Comparison of ENCODE assay signal across 8 mouse cellular contexts in genomic region chr4:24898636-24899035, GRCm38 (mm10). TPM values are rescaled to one million over a fixed set of nuclear protein-coding genes. Genes with fewer than 3 reads are reported as not detected.
A peak's percentile ranks its signal among the peaks of the same experiment; 100 is the strongest.
DNase-seq lines count a peak whose midpoint lies in the region; ATAC-seq and TF ChIP-seq lines count a peak whose summit lies in the region.

No protein-coding gene starts in this region.

- no peak for TF ChIP-seq RAD21 in CH12.LX (IDR thresholded peaks at IDR 0.05; ENCODE audit: low read depth, low read length)

- no peak for DNase-seq in heart, embryonic 10.5 days (ENCODE audit: low spot score)
- DNase-seq in heart, adult 11 months, result no peak
- DNase-seq in CH12.LX (ENCODE audit: extremely low read depth), result peak; percentile 5
- no peak for DNase-seq in forebrain, embryonic 10.5 days (ENCODE audit: extremely low spot score, low spot score)
- DNase-seq in kidney, postnatal 36 days, result peak; percentile 11 to 24
- DNase-seq in layer of hippocampus, adult 11-12 months (ENCODE audit: low spot score), result no peak
- DNase-seq in urinary bladder, postnatal 25 days (ENCODE audit: low spot score), result no peak

- H3K36me3 ChIP-seq in heart, embryonic 10.5 days, result peaks cover 32% of the 10 kb centered on the region
- peaks cover 7 to 26% of the 10 kb centered on the region in 2 experiments for H3K36me3 ChIP-seq in CH12.LX (replicated peaks in 1 of 2; ENCODE audit: control insufficient read depth in 1 of 2, insufficient read depth in 1 of 2, low read length in 1 of 2)
- peaks cover 35% of the 10 kb centered on the region for H3K36me3 ChIP-seq in forebrain, embryonic 10.5 days (replicated peaks)
- peaks cover 6% of the 10 kb centered on the region; the same call in 1 of the 2 replicates for H3K36me3 ChIP-seq in neural tube, embryonic 14.5 days (ENCODE audit: control insufficient read depth, insufficient read depth, low read length)

- peak; percentile 35; the same call in 1 of the 2 replicates for ATAC-seq in neural tube, embryonic 14.5 days (ENCODE audit: low read depth)

- H3K4me2 ChIP-seq in CH12.LX (ENCODE audit: insufficient read depth, low read depth, poor library complexity, severe bottlenecking), result peak overlapping the region; percentile 99
- peak overlapping the region; percentile 77 for H3K4me2 ChIP-seq in neural tube, embryonic 14.5 days (ENCODE audit: low read depth, low read length)

- peak overlapping the region; percentile 76 for H3K4me3 ChIP-seq in heart, embryonic 10.5 days
- peak overlapping the region; percentile 80 to 83 (median 83) for H3K4me3 ChIP-seq in CH12.LX (replicated peaks in 1 of 3; ENCODE audit: low read depth in 2 of 3, low read length in 2 of 3, poor library complexity in 1 of 3)
- H3K4me3 ChIP-seq in forebrain, embryonic 10.5 days, result peak overlapping the region; percentile 81
- H3K4me3 ChIP-seq in neural tube, embryonic 14.5 days (ENCODE audit: low read depth, low read length), result peak overlapping the region; percentile 62

- dilution Hi-C loops in CH12.LX (cut with MboI; ENCODE audit: extremely low pct_ligation_motif_present, extremely low pct_unique_long_range_greater_than_20kb, low sequenced_read_pairs), result no loop called here

- no peaks in the 10 kb centered on the region for H3K9me3 ChIP-seq in heart, embryonic 10.5 days
- no peaks in the 10 kb centered on the region for H3K9me3 ChIP-seq in CH12.LX (replicated peaks; ENCODE audit: low read length)
- H3K9me3 ChIP-seq in forebrain, embryonic 10.5 days, result no peaks in the 10 kb centered on the region
- H3K9me3 ChIP-seq in neural tube, embryonic 14.5 days (ENCODE audit: control insufficient read depth, low read length), result no peaks in the 10 kb centered on the region

- H3K4me1 ChIP-seq in heart, embryonic 10.5 days, result no peaks in the 10 kb centered on the region; the same call in 1 of the 2 replicates
- H3K4me1 ChIP-seq in CH12.LX (ENCODE audit: control insufficient read depth in 1 of 2, insufficient read depth in 2 of 2), result no peaks in the 10 kb centered on the region
- peaks cover 14% of the 10 kb centered on the region for H3K4me1 ChIP-seq in forebrain, embryonic 10.5 days
- H3K4me1 ChIP-seq in neural tube, embryonic 14.5 days (ENCODE audit: control insufficient read depth, insufficient read depth, low read length), result no peaks in the 10 kb centered on the region

- 32% methylated on average over 8 of the region's 8 CpGs for WGBS in heart, embryonic 10.5 days
- 37% methylated on average over 8 of the region's 8 CpGs for WGBS in forebrain, embryonic 10.5 days
- WGBS in neural tube, embryonic 14.5 days, result 27% methylated on average over 8 of the region's 8 CpGs

- in situ Hi-C loops in CH12.LX (cut with MboI; ENCODE audit: low pct_ligation_motif_present, low pct_unique_long_range_greater_than_20kb, low sequenced_read_pairs), result loop anchor here (5.0 kb wide), 1 partner anchor 181 kb away; no protein-coding TSS in a partner anchor

- H3K9ac ChIP-seq in CH12.LX (ENCODE audit: insufficient read depth, low read depth), result peak overlapping the region; percentile 85
- peak overlapping the region; percentile 58 for H3K9ac ChIP-seq in neural tube, embryonic 14.5 days (replicated peaks; ENCODE audit: low read depth, low read length)

- H3K27ac ChIP-seq in heart, embryonic 10.5 days, result peak overlapping the region; percentile 91
- H3K27ac ChIP-seq in CH12.LX (ENCODE audit: insufficient read depth, low read depth), result no peak overlapping the region
- peak overlapping the region; percentile 91; the same call in 1 of the 2 replicates for H3K27ac ChIP-seq in forebrain, embryonic 10.5 days
- no peak overlapping the region for H3K27ac ChIP-seq in neural tube, embryonic 14.5 days (ENCODE audit: low read depth, low read length)

- TF ChIP-seq EP300 in CH12.LX (IDR thresholded peaks at IDR 0.05; ENCODE audit: low read length), result no peak

- H3K79me2 ChIP-seq in CH12.LX (replicated peaks; ENCODE audit: control insufficient read depth, extremely low read depth, insufficient read depth, poor library complexity, severe bottlenecking), result peaks cover 11% of the 10 kb centered on the region

- TF ChIP-seq CTCF in CH12.LX (conservative IDR thresholded peaks at IDR 0.05 in 1 of 2, IDR thresholded peaks at IDR 0.05 in 1 of 2; ENCODE audit: low read depth in 2 of 2, low read length in 2 of 2), result no peak

- H3K27me3 ChIP-seq in heart, embryonic 10.5 days (ENCODE audit: insufficient read depth, poor library complexity, severe bottlenecking), result no peaks in the 10 kb centered on the region
- no peaks in the 10 kb centered on the region for H3K27me3 ChIP-seq in CH12.LX (replicated peaks)
- no peaks in the 10 kb centered on the region for H3K27me3 ChIP-seq in forebrain, embryonic 10.5 days (ENCODE audit: poor library complexity, severe bottlenecking)
- H3K27me3 ChIP-seq in neural tube, embryonic 14.5 days (ENCODE audit: control insufficient read depth, insufficient read depth, low read length), result no peaks in the 10 kb centered on the region

- TF ChIP-seq POLR2A in CH12.LX (IDR thresholded peaks at IDR 0.05; ENCODE audit: low read depth, low read length), result no peak

TF ChIP-seq in CH12.LX, 34 proteins besides CTCF, POLR2A, EP300 and RAD21:
- TF ChIP-seq NELFE (IDR thresholded peaks at IDR 0.05; ENCODE audit: low read depth, low read length) (no peak), KAT2A (IDR thresholded peaks at IDR 0.05; ENCODE audit: insufficient replicate concordance, low read length) (no peak)

RNA-seq across cellular contexts. Expression of gene Ndufaf4, which starts 0.8 kb away (rescaled TPM):
- polyA plus RNA-seq in heart, embryonic 10.5 days (2016; fragmentation: Nextera tagmentation; extraction: Ambion mirVana), result 68.6 and 76.5 TPM in 2 replicates
- 13.9 and 24.0 TPM in 2 replicates for total RNA-seq in CH12.LX (2012; rRNA removed)
- 46.2 and 56.2 TPM in 2 replicates for total RNA-seq in CH12.LX (2014; rRNA removed)
- 53.1 and 54.1 TPM in 2 replicates for polyA plus RNA-seq in CH12.LX (2012; ENCODE audit: insufficient read length, low read depth)
- polyA plus RNA-seq in forebrain, embryonic 10.5 days (2016; fragmentation: Nextera tagmentation; extraction: Ambion mirVana), result 64.7 and 65.2 TPM in 2 replicates
- 70.4 and 71.7 TPM in 2 replicates for polyA plus RNA-seq in neural tube, embryonic 14.5 days (2014; fragmentation: Nextera tagmentation; extraction: Ambion mirVana)

RNA-seq across cellular contexts. Expression of gene Klhl32, which starts 47.7 kb away (rescaled TPM):
- polyA plus RNA-seq in heart, embryonic 10.5 days (2016; fragmentation: Nextera tagmentation; extraction: Ambion mirVana), result 1.8 and 2.4 TPM in 2 replicates
- total RNA-seq in CH12.LX (2012; rRNA removed) (0.38 and 0.55 TPM in 2 replicates), CH12.LX (2014; rRNA removed) (0.60 and 0.85 TPM in 2 replicates)
- 0.87 and 1.1 TPM in 2 replicates for polyA plus RNA-seq in CH12.LX (2012; ENCODE audit: insufficient read length, low read depth)
- 3.7 and 3.8 TPM in 2 replicates for polyA plus RNA-seq in forebrain, embryonic 10.5 days (2016; fragmentation: Nextera tagmentation; extraction: Ambion mirVana)
- polyA plus RNA-seq in neural tube, embryonic 14.5 days (2014; fragmentation: Nextera tagmentation; extraction: Ambion mirVana), result 33.9 and 37.4 TPM in 2 replicates

Comparison
In these comparisons a context has a peak if more than half of its experiments do, and no peak if none do; other contexts are left out.
1. DNase-seq: peak in CH12.LX (single experiment) and kidney, postnatal 36 days (2 of 2); none in heart, embryonic 10.5 days (single experiment), heart, adult 11 months (single experiment), forebrain, embryonic 10.5 days (single experiment), layer of hippocampus, adult 11-12 months (single experiment) and urinary bladder, postnatal 25 days (single experiment).
2. H3K27ac ChIP-seq: peak in heart, embryonic 10.5 days (single experiment) and forebrain, embryonic 10.5 days (single experiment); none in CH12.LX (single experiment) and neural tube, embryonic 14.5 days (single experiment).
3. Peak in every context shown above with its lines, with median percentiles within 50 percentile points of each other: H3K4me3 ChIP-seq.